Mouse (Mus musculus) brown adipose tissue, adult 24 weeks (tissue): ENCODE data around the gene Cldn19. TPM values are rescaled to one million over a fixed set of nuclear protein-coding genes. Genes with fewer than 3 reads are reported as not detected.

Experiments
- H3K27ac ChIP-seq: fragments of 200-500 bp; replicated peaks from 2 replicates; pipeline ENCODE4 v1.5.1; 2012; ENCODE audit warnings: low read depth, mild to moderate bottlenecking, low read length
- H3K4me1 ChIP-seq: fragments of 200-500 bp; 2 replicates; pipeline ENCODE4 v1.6.1; 2012; ENCODE audit warnings: low read length, mixed read lengths; ENCODE audit not compliant: control insufficient read depth, insufficient read depth, insufficient read length
- H3K4me3 ChIP-seq: fragments of 200-500 bp; 2 replicates; pipeline ENCODE4 v1.5.1; 2012; ENCODE audit warnings: low read depth, mild to moderate bottlenecking, low read length, moderate library complexity; ENCODE audit not compliant: insufficient read depth
- polyA plus RNA-seq: library from polyadenylated mRNA; stranded (reverse); fragments of >200 nt; gene quantifications from 2 replicates; pipeline ENCODE4 v1.2.4, GENCODE M21; 2012; ENCODE audit not compliant: missing spikeins, insufficient read depth, insufficient read length

Gene Cldn19
- polyA plus RNA-seq, 1 experiment = not detected

- Histone ChIP-seq H3K4me3 (no peak overlapping the region), H3K27ac (no peak overlapping the region), H3K4me1 (0 out of 2 replicates have a peak, but pooled peaks cover 3% of the 10 kb centered on the region)
Measured at GRCm38 (mm10) chr4:119244468-119245240, 10.6 kb upstream of the Cldn19 start.

GRCm38 (mm10) chr4:119245556-119245955 lies 9.7 kb upstream of the Cldn19 start:
- H3K4me3 ChIP-seq = no peak overlapping the region
- 0 out of 2 replicates have a peak, but pooled peaks cover 3% of the 10 kb centered on the region for H3K4me1 ChIP-seq
- H3K27ac ChIP-seq = no peak overlapping the region

GRCm38 (mm10) chr4:119245961-119246360 lies 9.3 kb upstream of the Cldn19 start:
- no peak overlapping the region for H3K4me3 ChIP-seq
- no peak overlapping the region for H3K27ac ChIP-seq
- H3K4me1 ChIP-seq = 0 out of 2 replicates have a peak, but pooled peaks cover 3% of the 10 kb centered on the region

GRCm38 (mm10) chr4:119246688-119247225 lies 8.5 kb upstream of the Cldn19 start:
- Histone ChIP-seq H3K4me3 (no peak overlapping the region), H3K4me1 (0 out of 2 replicates have a peak, but pooled peaks cover 3% of the 10 kb centered on the region), H3K27ac (peak overlapping the region; percentile 7; the same call in 1 of the 2 replicates)

- Histone ChIP-seq H3K4me3 (no peak overlapping the region), H3K4me1 (0 out of 2 replicates have a peak, but pooled peaks cover 3% of the 10 kb centered on the region), H3K27ac (peak overlapping the region; percentile 60)
Measured at GRCm38 (mm10) chr4:119247462-119248235, 7.6 kb upstream of the Cldn19 start.

GRCm38 (mm10) chr4:119248407-119248965 lies 6.7 kb upstream of the Cldn19 start:
- Histone ChIP-seq H3K4me1 (0 out of 2 replicates have a peak, but pooled peaks cover 3% of the 10 kb centered on the region), H3K4me3 (no peak overlapping the region), H3K27ac (peak overlapping the region; percentile 60)

GRCm38 (mm10) chr4:119252025-119252808 lies 3.0 kb upstream of the Cldn19 start:
- Histone ChIP-seq H3K4me3 (no peak overlapping the region), H3K4me1 (peaks cover 4% of the 10 kb centered on the region; the same call in 1 of the 2 replicates), H3K27ac (no peak overlapping the region)

- H3K4me3 ChIP-seq = no peak overlapping the region
- H3K4me1 ChIP-seq = peaks cover 14% of the 10 kb centered on the region
- no peak overlapping the region for H3K27ac ChIP-seq
Measured at GRCm38 (mm10) chr4:119254012-119254618, 1.1 kb upstream of the Cldn19 start.

GRCm38 (mm10) chr4:119257083-119257482 lies 1.9 kb downstream of the Cldn19 start:
- H3K4me3 ChIP-seq = no peak overlapping the region
- peak overlapping the region; percentile 48 for H3K27ac ChIP-seq
- peaks cover 26% of the 10 kb centered on the region for H3K4me1 ChIP-seq

- Histone ChIP-seq H3K4me3 (no peak overlapping the region), H3K27ac (peak overlapping the region; percentile 73), H3K4me1 (peaks cover 32% of the 10 kb centered on the region)
Measured at GRCm38 (mm10) chr4:119259344-119260254, 4.4 kb downstream of the Cldn19 start.

- peaks cover 32% of the 10 kb centered on the region for H3K4me1 ChIP-seq
- peak overlapping the region; percentile 99 for H3K27ac ChIP-seq
- H3K4me3 ChIP-seq = no peak overlapping the region; the same call in 1 of the 2 replicates
Measured at GRCm38 (mm10) chr4:119261087-119261713, 6.0 kb downstream of the Cldn19 start.

- Histone ChIP-seq H3K4me1 (peaks cover 26% of the 10 kb centered on the region), H3K27ac (peak overlapping the region; percentile 99), H3K4me3 (no peak overlapping the region)
Measured at GRCm38 (mm10) chr4:119262483-119262882, 7.3 kb downstream of the Cldn19 start.

- H3K27ac ChIP-seq = peak overlapping the region; percentile 96
- H3K4me3 ChIP-seq = no peak overlapping the region
- peaks cover 19% of the 10 kb centered on the region for H3K4me1 ChIP-seq
Measured at GRCm38 (mm10) chr4:119263459-119263858, 8.2 kb downstream of the Cldn19 start.
